Mouse (Mus musculus) forebrain, embryonic 11.5 days (tissue): ENCODE data around the gene Col18a1. TPM values are rescaled to one million over a fixed set of nuclear protein-coding genes. Genes with fewer than 3 reads are reported as not detected.

ENCODE experiments used
- ATAC-seq: fragments of 200-750 bp; cut with Nextera tagmentation; replicated peaks from 2 replicates; pipeline ENCODE4 v1.8.0; 2017; ENCODE audit warnings: moderate TSS enrichment; ENCODE audit not compliant: low FRiP score
- DNase-seq: peaks from one replicate; pipeline ENCODE4 v3.0.0-alpha.2; 2017; ENCODE audit warnings: low spot score
- H3K27ac ChIP-seq: fragments of 300-500 bp; sonication (generic); 2 replicates; pipeline ENCODE4 v1.5.1; 2014; ENCODE audit warnings: low read depth, low read length
- H3K27me3 ChIP-seq: fragments of 300-500 bp; sonication (generic); 2 replicates; pipeline ENCODE4 v1.6.1; 2014; ENCODE audit warnings: mild to moderate bottlenecking, low read length, mixed read lengths; ENCODE audit not compliant: control insufficient read depth, insufficient read depth
- H3K36me3 ChIP-seq: fragments of 300-500 bp; sonication (generic); 2 replicates; pipeline ENCODE4 v1.6.1; 2014; ENCODE audit warnings: mild to moderate bottlenecking, low read length, moderate library complexity, mixed read lengths; ENCODE audit not compliant: control insufficient read depth, insufficient read depth
- H3K4me1 ChIP-seq: fragments of 300-500 bp; sonication (generic); replicated peaks from 2 replicates; pipeline ENCODE4 v1.6.1; 2014; ENCODE audit warnings: low read length, mixed read lengths; ENCODE audit not compliant: control insufficient read depth, insufficient read depth
- H3K4me2 ChIP-seq: fragments of 300-500 bp; sonication (generic); 2 replicates; pipeline ENCODE4 v1.6.1; 2014; ENCODE audit warnings: low read depth, mild to moderate bottlenecking, low read length, moderate library complexity, mixed read lengths; ENCODE audit not compliant: severe bottlenecking
- H3K4me3 ChIP-seq: fragments of 300-500 bp; sonication (generic); 2 replicates; pipeline ENCODE4 v1.5.1; 2014; ENCODE audit warnings: low read depth, low read length
- H3K9ac ChIP-seq: fragments of 300-500 bp; sonication (generic); 2 replicates; pipeline ENCODE4 v1.6.1; 2014; ENCODE audit warnings: low read length
- H3K9me3 ChIP-seq: fragments of 300-500 bp; sonication (generic); 2 replicates; pipeline ENCODE4 v1.6.1; 2016; ENCODE audit warnings: low read length, mixed read lengths; ENCODE audit not compliant: control insufficient read depth
- WGBS: fragments of 180-500 bp; shearing (Covaris S2); extraction: QIAGEN DNeasy Blood & Tissue Kit; methylation state at CpG from one replicate; pipeline ENCODE4 v1.1.7; 2014; 5-methylcytosine and 5-hydroxymethylcytosine counted together
- polyA plus RNA-seq: library from polyadenylated mRNA; unstranded; fragments of >200 nt; fragmentation: Nextera tagmentation; extraction: Ambion mirVana; gene quantifications from 2 replicates; pipeline ENCODE4 v1.2.1, GENCODE M21; 2014

Gene Col18a1
- polyA plus RNA-seq, result 79.0 and 86.7 TPM in 2 replicates

DNA sequence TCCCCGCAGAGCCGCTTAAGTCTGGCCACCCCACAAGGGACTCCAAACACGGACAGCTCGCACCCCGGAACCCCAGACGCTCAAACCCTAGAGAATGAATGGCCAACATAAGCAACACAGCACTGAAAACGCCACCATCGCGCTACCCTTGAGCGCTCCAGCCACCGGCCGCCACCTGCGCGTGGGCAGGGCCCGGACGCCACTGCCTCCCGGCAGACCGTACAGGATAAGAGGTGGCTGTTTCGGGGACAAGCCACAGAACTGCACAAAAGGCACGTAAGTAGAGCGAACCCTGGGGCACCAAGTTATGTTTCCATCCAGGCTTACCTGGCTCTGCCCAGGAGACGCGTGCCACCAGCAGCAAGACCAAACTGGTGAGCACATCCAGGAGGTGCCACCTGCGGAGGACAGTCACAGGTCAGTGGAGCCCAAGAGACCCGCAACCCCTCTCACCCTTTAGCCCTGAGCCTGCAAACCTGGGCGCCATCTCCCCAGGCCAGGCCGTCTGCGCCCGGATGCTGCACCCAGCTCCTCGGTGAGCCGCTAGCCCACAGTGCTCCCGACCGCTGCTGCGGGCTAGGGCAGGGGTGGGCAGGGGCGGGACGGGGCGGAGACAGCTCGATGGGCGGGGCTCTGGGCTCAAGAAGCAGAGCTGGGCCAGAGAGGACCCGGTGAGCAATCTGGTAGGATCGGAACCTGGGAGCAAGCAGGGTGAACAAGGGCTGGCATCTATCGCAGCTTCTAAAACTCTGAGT lies at the start of gene Col18a1:
Col18a1 (minus strand) TSS at position 586 of the 755 bp plus-strand sequence.
- peak within 1 kb of the TSS; percentile 74 for H3K27ac ChIP-seq
- no peaks in the 10 kb centered on the region for H3K9me3 ChIP-seq
- H3K9ac ChIP-seq, result peak within 1 kb of the TSS; percentile 60
- ATAC-seq (peak; percentile 79), DNase-seq (peak; percentile 88)
- peak within 1 kb of the TSS; percentile 97 for H3K4me2 ChIP-seq
- no peaks in the 10 kb centered on the region for H3K27me3 ChIP-seq
- H3K4me1 ChIP-seq, result peaks cover 18% of the 10 kb centered on the region; the same call in 1 of the 2 replicates
- WGBS, result 1% methylated on average over 42 of the region's 42 CpGs
- no peaks in the 10 kb centered on the region for H3K36me3 ChIP-seq
- peak within 1 kb of the TSS; percentile 62 for H3K4me3 ChIP-seq

- WGBS, result 77% methylated on average over 4 of the region's 4 CpGs
- no peaks in the 10 kb centered on the region for H3K9me3 ChIP-seq
- no peak overlapping the region for H3K9ac ChIP-seq
- no peaks in the 10 kb centered on the region for H3K36me3 ChIP-seq
- no peak overlapping the region for H3K4me2 ChIP-seq
- 0 out of 2 replicates have a peak, but pooled peaks cover 2% of the 10 kb centered on the region for H3K4me1 ChIP-seq
- H3K27me3 ChIP-seq, result no peaks in the 10 kb centered on the region
- H3K4me3 ChIP-seq, result no peak overlapping the region
- ATAC-seq (no peak), DNase-seq (no peak)
- no peak overlapping the region for H3K27ac ChIP-seq
These were observed 49.3 kb upstream of the Col18a1 start for GRCm38 (mm10) chr10:77215641-77216040.

DNA sequence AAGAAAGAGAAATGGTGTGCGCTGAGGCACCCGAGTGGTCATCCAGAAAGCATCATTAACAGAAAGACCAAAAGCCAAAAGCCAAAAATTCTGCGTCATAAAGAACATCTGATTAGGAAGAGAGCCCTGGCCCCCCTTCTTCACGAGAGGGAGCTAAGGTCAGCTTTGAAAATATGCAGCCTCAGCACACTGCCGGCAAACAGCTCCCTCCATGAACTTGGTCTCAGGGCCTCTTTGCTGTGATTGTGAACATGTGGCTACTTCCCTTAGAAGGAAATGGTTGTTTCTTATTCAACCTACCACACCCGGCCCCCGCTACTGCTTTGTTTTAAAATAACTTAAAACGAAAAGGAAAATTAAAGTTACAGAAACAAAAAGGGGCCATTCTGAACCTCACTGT lies 48.2 kb upstream of the Col18a1 start:
- ATAC-seq, result no peak
- Histone ChIP-seq H3K36me3 (no peaks in the 10 kb centered on the region), H3K27ac (no peak overlapping the region), H3K27me3 (no peaks in the 10 kb centered on the region), H3K4me1 (0 out of 2 replicates have a peak, but pooled peaks cover 2% of the 10 kb centered on the region), H3K4me3 (no peak overlapping the region), H3K4me2 (no peak overlapping the region), H3K9me3 (no peaks in the 10 kb centered on the region), H3K9ac (no peak overlapping the region)
- no peak for DNase-seq
- WGBS, result 83% methylated on average over 8 of the region's 8 CpGs

- no peak for ATAC-seq
- no peaks in the 10 kb centered on the region for H3K9me3 ChIP-seq
These were observed 47.1 kb upstream of the Col18a1 start for GRCm38 (mm10) chr10:77213483-77213882.

DNA sequence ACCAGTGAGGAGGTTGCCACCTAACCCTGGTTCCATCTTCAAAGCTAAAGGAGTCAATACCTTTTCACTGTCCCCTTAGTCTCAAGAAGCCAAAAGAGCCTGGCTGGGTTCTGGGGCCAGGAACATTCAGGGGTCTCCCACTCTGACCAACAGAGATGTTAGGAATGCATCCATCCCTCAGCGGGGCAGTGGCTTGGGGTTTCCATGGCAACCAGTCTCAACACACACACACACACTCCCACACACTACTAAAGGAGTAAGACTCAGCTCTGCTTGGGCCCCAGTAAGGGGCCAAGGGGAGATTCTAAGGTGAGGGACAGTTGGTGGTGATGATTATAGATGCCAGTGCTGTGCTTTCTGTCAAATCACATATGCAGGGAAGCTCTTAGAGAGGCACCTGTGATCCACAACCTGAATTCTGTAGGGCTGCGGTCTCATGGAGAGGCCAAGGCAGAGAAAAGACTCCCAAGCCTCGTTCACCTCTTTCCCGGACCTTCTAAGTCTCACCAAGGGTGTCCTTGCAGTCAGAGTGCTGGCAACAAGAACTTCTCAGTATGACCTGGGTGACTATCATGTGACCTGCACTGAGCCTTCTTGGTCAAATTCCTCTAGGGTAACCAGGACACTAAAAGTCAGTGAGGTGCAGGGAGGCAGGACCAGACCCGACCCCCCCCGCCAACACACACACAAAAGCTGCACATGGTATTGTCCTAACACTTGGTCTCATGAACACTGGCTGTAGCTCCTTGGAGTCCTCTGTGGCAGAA lies 46.2 kb upstream of the Col18a1 start:
- DNase-seq, result no peak
- no peak for ATAC-seq
- Histone ChIP-seq H3K27ac (no peak overlapping the region), H3K4me2 (no peak overlapping the region), H3K9ac (no peak overlapping the region), H3K4me1 (0 out of 2 replicates have a peak, but pooled peaks cover 2% of the 10 kb centered on the region), H3K4me3 (no peak overlapping the region), H3K27me3 (no peaks in the 10 kb centered on the region), H3K36me3 (no peaks in the 10 kb centered on the region), H3K9me3 (no peaks in the 10 kb centered on the region)
- WGBS, result 86% methylated on average over 6 of the region's 6 CpGs

More at GRCm38 (mm10) chr10:77213483-77213882, 47.1 kb upstream of the Col18a1 start:
- 0 out of 2 replicates have a peak, but pooled peaks cover 2% of the 10 kb centered on the region for H3K4me1 ChIP-seq
- no peaks in the 10 kb centered on the region for H3K36me3 ChIP-seq
- no peak overlapping the region for H3K4me2 ChIP-seq
- WGBS, result 92% methylated on average over 5 of the region's 5 CpGs
- no peak overlapping the region for H3K27ac ChIP-seq
- H3K9ac ChIP-seq, result no peak overlapping the region
- H3K27me3 ChIP-seq, result no peaks in the 10 kb centered on the region
- no peak for DNase-seq
- H3K4me3 ChIP-seq, result no peak overlapping the region

DNA sequence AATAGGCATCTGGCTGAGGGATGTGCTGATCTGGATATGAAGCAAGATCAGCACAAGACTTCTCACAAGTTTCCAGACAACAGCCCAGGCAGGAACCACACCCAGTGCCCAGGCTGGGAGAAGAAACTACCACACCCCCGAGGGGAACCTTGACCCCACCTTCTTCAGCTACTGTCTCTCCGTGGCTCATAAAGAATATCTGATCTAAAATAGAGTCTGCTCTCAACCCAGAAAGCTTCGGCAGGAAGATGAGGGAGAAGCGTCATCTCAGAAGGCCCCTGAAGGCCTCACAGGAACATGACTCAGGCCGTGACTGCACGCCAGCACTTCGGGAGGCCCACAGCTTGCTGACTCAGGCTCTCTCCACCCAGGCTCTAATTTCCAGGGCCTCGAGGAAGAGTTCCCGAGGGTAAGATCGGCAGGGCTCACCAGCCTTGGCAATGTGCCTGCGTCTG lies 44.8 kb upstream of the Col18a1 start:
- Histone ChIP-seq H3K36me3 (no peaks in the 10 kb centered on the region), H3K4me1 (0 out of 2 replicates have a peak, but pooled peaks cover 2% of the 10 kb centered on the region), H3K9me3 (no peaks in the 10 kb centered on the region), H3K27ac (no peak overlapping the region; the same call in 1 of the 2 replicates), H3K4me3 (no peak overlapping the region), H3K4me2 (no peak overlapping the region), H3K27me3 (no peaks in the 10 kb centered on the region), H3K9ac (no peak overlapping the region)
- 82% methylated on average over 11 of the region's 11 CpGs for WGBS
- no peak for ATAC-seq
- no peak for DNase-seq

DNA sequence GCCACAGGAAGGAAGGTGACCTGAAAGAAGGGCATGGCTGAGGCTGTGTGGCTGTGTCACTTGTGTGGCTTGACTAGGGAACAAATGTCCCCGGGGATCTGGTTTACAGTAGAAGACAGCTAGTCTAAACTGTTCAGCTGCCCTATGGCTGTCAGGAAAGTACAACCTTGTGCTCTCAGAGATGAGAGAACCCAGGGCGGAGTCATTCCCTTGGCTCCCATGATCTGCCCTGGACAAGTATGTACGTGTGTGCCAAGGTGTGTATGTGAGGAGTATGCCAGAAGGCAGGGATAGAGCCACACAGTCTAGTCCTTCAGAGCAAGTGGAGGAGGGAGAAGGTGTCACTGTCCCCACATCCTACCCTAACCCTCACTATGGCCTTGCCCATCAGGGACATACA lies 44.3 kb upstream of the Col18a1 start:
- 91% methylated on average over 3 of the region's 3 CpGs for WGBS
- Histone ChIP-seq H3K4me1 (no peaks in the 10 kb centered on the region), H3K27me3 (no peaks in the 10 kb centered on the region), H3K4me2 (no peak overlapping the region), H3K9ac (no peak overlapping the region), H3K4me3 (no peak overlapping the region), H3K9me3 (no peaks in the 10 kb centered on the region), H3K36me3 (no peaks in the 10 kb centered on the region), H3K27ac (no peak overlapping the region)
- ATAC-seq, result no peak
- DNase-seq, result no peak

GRCm38 (mm10) chr10:77209261-77209660 lies 42.9 kb upstream of the Col18a1 start:
- no peak overlapping the region for H3K4me2 ChIP-seq
- no peaks in the 10 kb centered on the region for H3K27me3 ChIP-seq
- H3K9ac ChIP-seq, result no peak overlapping the region
- H3K9me3 ChIP-seq, result no peaks in the 10 kb centered on the region
- DNase-seq, result no peak
- no peak for ATAC-seq
- H3K36me3 ChIP-seq, result no peaks in the 10 kb centered on the region
- WGBS, result 59% methylated on average over 5 of the region's 5 CpGs
- no peaks in the 10 kb centered on the region for H3K4me1 ChIP-seq
- no peak overlapping the region for H3K27ac ChIP-seq
- no peak overlapping the region for H3K4me3 ChIP-seq
